Mouse (Mus musculus) stomach, postnatal 0 days (tissue): ENCODE measurements around the gene Rasip1.

Source experiments
- CTCF ChIP-seq: IDR thresholded peaks from 2 replicates; pipeline ENCODE4 v1.5.1; 2016; ENCODE audit warnings: antibody characterized with exemption, low read depth, mild to moderate bottlenecking, moderate library complexity
- EP300 ChIP-seq: optimal IDR thresholded peaks from 2 replicates; pipeline ENCODE3; 2016; ENCODE audit warnings: antibody characterized with exemption

- TF ChIP-seq CTCF (no peak), EP300 (no peak)
Measured at GRCm38 (mm10) chr7:45630064-45630907, 3.0 kb downstream of the Rasip1 start.
